Mouse (Mus musculus) forebrain, embryonic 15.5 days (tissue): ENCODE results near the gene Pabpn1. TPM values are rescaled to one million over a fixed set of nuclear protein-coding genes. Genes with fewer than 3 reads are reported as not detected.

Experiments used
- ATAC-seq: fragments of 200-750 bp; cut with Nextera tagmentation; replicated peaks from 2 replicates; pipeline ENCODE4 v1.8.0; 2017; ENCODE audit warnings: mild to moderate bottlenecking, moderate TSS enrichment, moderate library complexity
- H3K27ac ChIP-seq: fragments of 300-500 bp; sonication (generic); replicated peaks from 2 replicates; pipeline ENCODE4 v1.5.1; 2015; ENCODE audit warnings: mild to moderate bottlenecking, inconsistent platforms
- H3K27me3 ChIP-seq: fragments of 300-500 bp; sonication (generic); 2 replicates; pipeline ENCODE4 v1.6.1; 2015; ENCODE audit warnings: inconsistent platforms
- H3K36me3 ChIP-seq: fragments of 300-500 bp; sonication (generic); 2 replicates; pipeline ENCODE4 v1.6.1; 2015; ENCODE audit warnings: mild to moderate bottlenecking, inconsistent platforms
- H3K4me1 ChIP-seq: fragments of 300-500 bp; sonication (generic); 2 replicates; pipeline ENCODE4 v1.6.1; 2015; ENCODE audit warnings: inconsistent platforms
- H3K4me2 ChIP-seq: fragments of 300-500 bp; sonication (generic); replicated peaks from 2 replicates; pipeline ENCODE4 v1.6.1; 2015; ENCODE audit warnings: mild to moderate bottlenecking, inconsistent platforms
- H3K4me3 ChIP-seq: fragments of 300-500 bp; sonication (generic); 2 replicates; pipeline ENCODE4 v1.5.1; 2015; ENCODE audit warnings: mild to moderate bottlenecking, inconsistent platforms
- H3K9ac ChIP-seq: fragments of 300-500 bp; sonication (generic); replicated peaks from 2 replicates; pipeline ENCODE4 v1.6.1; 2015; ENCODE audit warnings: mild to moderate bottlenecking, inconsistent platforms
- H3K9me3 ChIP-seq: fragments of 300-500 bp; sonication (generic); 2 replicates; pipeline ENCODE4 v1.6.1; 2016; ENCODE audit warnings: inconsistent platforms
- WGBS: fragments of 180-500 bp; shearing (Covaris S2); methylation state at CpG from one replicate; pipeline ENCODE4 v1.1.7; 2015; ENCODE audit warnings: mixed read lengths; 5-methylcytosine and 5-hydroxymethylcytosine counted together
- polyA plus RNA-seq: library from polyadenylated mRNA; unstranded; fragments of >200 nt; fragmentation: Nextera tagmentation; extraction: Ambion mirVana; gene quantifications from 2 replicates; pipeline ENCODE4 v1.2.1, GENCODE M21; 2015

Gene Pabpn1
- polyA plus RNA-seq, 1 experiment from 2014 or later, result 163 TPM

DNA sequence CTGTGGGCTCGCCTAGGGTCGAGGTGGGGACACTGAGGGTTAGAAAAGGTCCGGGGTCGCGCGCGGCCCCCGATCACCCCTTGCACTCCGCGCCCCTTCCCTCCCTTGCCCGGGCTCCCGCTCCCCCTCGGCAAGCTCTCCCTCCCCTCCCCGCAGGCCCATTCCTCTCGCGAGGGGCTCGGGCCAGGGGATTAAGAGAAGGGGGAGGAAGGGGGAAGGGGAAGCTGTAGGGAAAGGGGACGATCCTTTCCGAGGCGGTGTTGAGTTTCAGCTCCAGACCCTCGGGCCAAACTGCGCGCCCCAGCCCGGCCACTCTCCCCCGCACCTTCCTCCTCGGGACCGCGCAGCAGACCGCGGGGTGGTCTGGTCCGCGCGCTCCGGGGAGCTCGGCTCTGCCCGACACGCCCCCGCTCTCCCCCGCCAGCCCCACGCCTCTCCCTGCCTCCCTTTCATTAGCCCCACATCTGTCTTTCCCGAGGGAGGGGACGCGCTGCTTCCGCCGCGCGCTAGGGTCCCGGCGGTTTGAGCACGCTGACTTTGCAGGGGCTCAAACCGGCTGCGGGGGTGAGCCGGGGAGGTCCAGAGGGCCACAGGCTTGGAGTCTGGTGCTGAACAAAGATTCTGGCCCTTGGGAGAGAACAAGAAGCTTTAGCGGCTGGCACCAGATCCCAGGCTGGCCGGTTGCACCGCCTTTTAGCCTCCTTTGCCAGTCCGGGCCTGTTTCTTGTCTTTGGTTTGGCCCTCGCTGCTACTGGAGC lies 34.3 kb downstream of the Pabpn1 start:
- H3K4me1 ChIP-seq, result peaks cover 37% of the 10 kb centered on the region
- 0 out of 2 replicates have a peak, but pooled peaks cover 3% of the 10 kb centered on the region for H3K36me3 ChIP-seq
- peak overlapping the region; percentile 51 for H3K4me3 ChIP-seq
- peak overlapping the region; percentile 96 for H3K27ac ChIP-seq
- WGBS, result under 1% methylated on average over 53 of the region's 58 CpGs
- peaks cover 2% of the 10 kb centered on the region; the same call in 1 of the 2 replicates for H3K9me3 ChIP-seq
- peak; percentile 66 for ATAC-seq
- H3K4me2 ChIP-seq, result peak overlapping the region; percentile 90
- H3K27me3 ChIP-seq, result no peaks in the 10 kb centered on the region
- peak overlapping the region; percentile 78 for H3K9ac ChIP-seq

DNA sequence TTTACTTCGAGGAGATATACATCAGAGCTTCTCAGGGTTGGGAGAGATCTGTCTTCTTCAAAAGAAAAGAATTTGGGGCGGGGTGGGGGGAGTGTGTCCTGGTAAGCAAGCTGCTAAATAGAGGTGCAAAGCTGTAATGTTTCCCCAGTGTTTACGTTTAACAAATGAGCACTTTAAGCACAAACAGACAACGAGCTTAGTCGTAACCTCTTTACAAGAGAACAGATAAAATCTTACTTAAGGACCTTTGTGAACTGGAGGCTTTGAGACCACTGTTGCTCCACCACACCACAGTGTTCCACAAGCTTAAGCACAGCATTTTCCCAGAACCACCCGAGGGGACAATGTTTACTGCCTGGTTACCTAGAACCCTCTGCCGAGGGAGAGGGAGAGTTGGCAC lies 35.0 kb downstream of the Pabpn1 start:
- Histone ChIP-seq H3K4me1 (peaks cover 37% of the 10 kb centered on the region), H3K9me3 (no peaks in the 10 kb centered on the region), H3K27me3 (no peaks in the 10 kb centered on the region), H3K9ac (peak overlapping the region; percentile 78), H3K27ac (peak overlapping the region; percentile 96), H3K4me2 (peak overlapping the region; percentile 90), H3K36me3 (no peaks in the 10 kb centered on the region), H3K4me3 (peak overlapping the region; percentile 51)
- WGBS, result 19% methylated on average over 7 of the region's 7 CpGs
- ATAC-seq, result no peak

DNA sequence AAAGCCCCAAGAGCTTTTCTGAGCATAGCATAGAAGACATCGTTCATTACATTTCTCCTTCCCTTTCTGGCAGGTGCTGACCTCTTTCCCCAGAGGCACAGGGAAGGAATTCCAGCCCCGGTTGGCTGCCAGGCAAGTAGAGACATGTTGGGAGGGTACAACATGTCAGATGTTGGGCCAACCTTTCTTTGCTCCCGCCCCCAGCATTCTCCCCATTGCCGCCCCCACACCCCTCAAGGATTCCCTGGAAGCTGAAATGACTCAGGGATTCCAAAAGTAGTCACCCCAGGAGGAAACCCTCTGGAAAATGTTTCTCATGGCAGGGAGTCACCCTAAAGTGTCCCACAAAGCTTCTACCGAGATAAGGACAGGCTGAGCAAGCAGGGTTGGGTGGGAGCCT lies 37.5 kb downstream of the Pabpn1 start:
- H3K36me3 ChIP-seq, result no peaks in the 10 kb centered on the region
- H3K4me2 ChIP-seq, result no peak overlapping the region
- no peak overlapping the region for H3K27ac ChIP-seq
- ATAC-seq, result no peak
- H3K4me1 ChIP-seq, result peaks cover 27% of the 10 kb centered on the region
- 85% methylated on average over 5 of the region's 5 CpGs for WGBS
- no peaks in the 10 kb centered on the region for H3K27me3 ChIP-seq
- H3K4me3 ChIP-seq, result no peak overlapping the region
- no peaks in the 10 kb centered on the region for H3K9me3 ChIP-seq
- H3K9ac ChIP-seq, result no peak overlapping the region

DNA sequence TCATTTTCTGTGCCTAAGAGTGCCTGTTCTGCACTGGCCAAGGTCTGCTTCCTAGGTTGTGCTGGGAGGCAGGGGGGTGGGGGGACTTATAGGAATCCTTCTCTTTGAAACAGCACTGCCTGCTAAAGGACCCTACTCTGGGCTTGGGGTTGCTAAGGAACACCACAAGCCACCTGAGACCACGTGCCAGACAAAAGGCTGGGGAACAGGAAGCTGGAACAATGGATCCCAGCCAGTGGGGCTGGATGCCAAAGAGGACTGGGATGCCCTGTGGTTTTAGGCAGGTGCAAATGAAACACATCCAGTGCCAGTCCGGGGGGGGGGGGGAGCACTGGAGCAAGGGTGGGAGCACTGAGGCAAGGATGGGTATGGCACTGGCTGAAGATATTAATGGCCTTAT lies 38.1 kb downstream of the Pabpn1 start:
- Histone ChIP-seq H3K9me3 (no peaks in the 10 kb centered on the region), H3K9ac (no peak overlapping the region), H3K27ac (no peak overlapping the region), H3K36me3 (no peaks in the 10 kb centered on the region), H3K4me3 (no peak overlapping the region), H3K4me2 (no peak overlapping the region), H3K4me1 (peaks cover 23% of the 10 kb centered on the region), H3K27me3 (no peaks in the 10 kb centered on the region)
- 10% methylated on average over 2 of the region's 2 CpGs for WGBS
- ATAC-seq, result no peak

DNA sequence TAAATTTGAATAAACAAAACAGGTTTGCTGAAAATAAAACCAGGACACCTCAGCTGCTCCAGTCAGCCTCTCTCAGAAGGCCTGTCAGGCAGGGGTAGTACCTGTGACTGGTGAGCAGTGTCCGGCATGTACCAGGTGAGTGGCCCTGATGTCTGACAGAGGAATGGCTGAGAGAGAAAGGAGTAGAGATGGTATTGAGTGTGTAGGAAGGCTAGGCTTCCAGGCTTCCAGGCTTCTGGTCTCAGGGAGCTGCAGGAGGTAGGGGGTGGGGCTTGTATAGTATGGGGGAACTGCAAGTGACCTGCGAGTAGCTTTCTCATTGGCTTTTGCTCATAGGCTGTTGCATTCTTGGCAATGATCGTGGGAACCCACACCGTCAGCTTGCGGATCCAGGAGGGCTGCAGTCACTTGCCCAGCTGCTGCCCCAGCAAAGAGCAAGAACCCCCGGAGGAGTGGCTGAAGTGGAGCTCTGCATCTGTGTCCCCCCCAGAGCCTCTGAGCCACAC lies 40.4 kb downstream of the Pabpn1 start, which contains the start of gene Il25:
Il25 (plus strand) TSS at position 51 of the 506 bp plus-strand sequence.
- H3K27me3 ChIP-seq, result no peaks in the 10 kb centered on the region
- H3K9me3 ChIP-seq, result no peaks in the 10 kb centered on the region
- peaks cover 15% of the 10 kb centered on the region for H3K4me1 ChIP-seq
- ATAC-seq, result no peak
- no peak within 1 kb of the TSS for H3K4me2 ChIP-seq
- H3K9ac ChIP-seq, result no peak within 1 kb of the TSS
- 35% methylated on average over 6 of the region's 6 CpGs for WGBS
- H3K36me3 ChIP-seq, result no peaks in the 10 kb centered on the region
- H3K4me3 ChIP-seq, result no peak within 1 kb of the TSS
- no peak within 1 kb of the TSS for H3K27ac ChIP-seq

DNA sequence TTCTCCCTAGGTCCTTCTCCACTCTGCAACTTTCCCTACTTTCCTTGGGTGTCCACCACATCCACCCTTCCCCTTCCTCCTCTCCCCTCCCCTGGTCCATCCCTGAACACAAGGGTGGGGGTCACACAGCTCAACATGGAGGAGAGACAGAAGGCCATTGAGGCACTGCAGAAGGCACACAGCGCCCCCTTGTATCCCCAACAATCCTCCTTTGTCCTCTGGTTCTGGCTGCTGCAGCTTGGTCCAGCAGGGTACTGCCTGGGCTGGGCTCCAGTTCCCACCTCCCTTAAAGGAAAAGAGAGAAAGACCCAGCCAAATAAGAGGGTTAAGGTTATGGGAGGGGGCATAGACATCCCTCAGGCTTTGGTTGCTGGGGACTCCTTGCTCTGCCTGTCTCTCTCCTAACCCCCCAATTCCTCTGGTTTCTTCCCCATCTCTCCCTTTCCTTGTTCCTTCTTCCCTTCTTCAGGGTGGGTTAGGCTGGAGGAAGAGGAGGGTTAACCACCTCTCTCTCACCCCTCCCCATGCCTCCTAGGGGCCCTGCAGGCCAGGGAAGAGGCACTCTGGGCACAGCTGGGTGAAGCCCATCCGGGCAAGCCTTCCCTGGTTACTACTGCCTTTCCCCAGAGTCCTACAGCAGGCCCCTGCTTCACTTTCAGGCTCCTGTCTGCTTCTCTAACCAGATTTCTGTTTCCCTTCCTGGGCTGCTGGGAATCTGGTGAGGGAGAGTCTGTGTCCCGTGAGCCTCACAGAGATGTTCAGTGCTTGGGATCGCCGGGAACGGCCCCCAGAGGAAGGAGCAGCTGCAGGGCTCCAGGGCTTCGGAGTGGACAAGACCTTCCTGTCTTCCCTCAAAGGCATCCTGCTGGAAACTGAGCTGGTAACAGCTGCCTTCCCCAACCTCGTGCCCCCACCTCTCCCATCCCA lies 43.9 kb downstream of the Pabpn1 start, which contains the start of gene Cmtm5:
Cmtm5 (plus strand) TSS at position 358 of the 927 bp plus-strand sequence.
- Histone ChIP-seq H3K9ac (no peak within 1 kb of the TSS), H3K27ac (peak within 1 kb of the TSS; percentile 34), H3K27me3 (no peaks in the 10 kb centered on the region), H3K36me3 (no peaks in the 10 kb centered on the region), H3K4me2 (no peak within 1 kb of the TSS), H3K4me1 (peaks cover 15% of the 10 kb centered on the region), H3K9me3 (no peaks in the 10 kb centered on the region), H3K4me3 (no peak within 1 kb of the TSS)
- peak; percentile 36; the same call in 1 of the 2 replicates for ATAC-seq
- WGBS, result 42% methylated on average over 8 of the region's 8 CpGs

DNA sequence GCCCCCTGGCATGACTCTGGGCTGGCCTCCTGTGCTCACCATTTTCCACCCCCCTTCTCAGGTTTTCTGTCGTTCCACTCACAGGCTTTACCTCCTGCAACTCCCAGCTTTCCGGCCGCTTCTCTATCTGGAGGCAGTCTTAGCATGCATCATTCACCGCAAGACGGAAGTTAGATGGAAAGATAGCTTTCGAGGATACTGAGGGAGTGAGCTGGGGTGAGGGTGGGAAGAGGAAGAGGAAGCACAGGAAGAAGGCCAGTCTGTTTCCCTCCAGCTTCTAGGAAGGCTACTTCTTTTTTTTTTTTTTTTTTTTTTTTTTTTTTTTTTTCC lies 44.5 kb downstream of the Pabpn1 start:
- H3K4me2 ChIP-seq, result no peak overlapping the region
- 64% methylated on average over 6 of the region's 6 CpGs for WGBS

DNA sequence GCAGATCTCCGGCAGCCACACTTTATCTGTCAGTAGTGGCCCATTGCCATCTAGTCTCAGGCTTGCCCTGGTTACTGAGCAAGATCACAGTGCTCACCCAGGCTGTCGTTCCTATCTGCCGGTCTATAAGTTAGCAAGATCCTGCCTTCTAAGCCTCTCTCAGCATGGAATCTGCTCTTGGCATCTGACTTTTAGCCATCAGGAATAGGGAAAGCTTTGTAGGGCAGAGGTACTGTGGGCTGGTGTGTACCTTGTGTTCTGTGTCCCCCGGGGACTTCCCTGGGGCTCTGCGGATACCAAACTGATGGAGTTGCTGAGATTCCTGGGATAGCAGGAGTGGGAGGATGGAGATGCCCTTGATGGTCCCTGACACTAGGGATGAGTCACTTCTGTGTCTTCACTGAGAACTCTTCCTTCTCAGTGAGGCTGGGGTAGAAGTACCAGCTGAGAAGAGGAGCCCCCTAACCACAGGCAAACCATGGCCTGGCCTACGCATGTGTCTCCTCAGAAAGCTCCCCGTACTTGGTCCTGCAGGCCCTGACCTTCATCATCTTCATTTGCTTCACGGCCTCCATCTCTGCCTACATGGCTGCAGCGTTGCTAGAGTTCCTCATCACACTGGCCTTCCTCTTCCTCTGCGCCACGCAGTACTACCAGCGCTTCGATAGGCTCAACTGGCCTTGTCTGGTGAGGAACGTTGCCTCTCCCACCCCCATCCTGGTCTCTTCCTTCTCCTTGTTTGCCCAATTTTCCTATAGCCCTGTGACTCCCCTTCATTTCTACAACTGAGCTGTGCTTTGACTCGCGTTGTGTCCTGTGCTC lies 45.3 kb downstream of the Pabpn1 start:
- Histone ChIP-seq H3K27ac (no peak overlapping the region), H3K4me1 (peaks cover 15% of the 10 kb centered on the region), H3K4me2 (no peak overlapping the region), H3K27me3 (no peaks in the 10 kb centered on the region), H3K9ac (no peak overlapping the region), H3K9me3 (no peaks in the 10 kb centered on the region), H3K36me3 (no peaks in the 10 kb centered on the region), H3K4me3 (no peak overlapping the region)
- ATAC-seq, result no peak
- WGBS, result 88% methylated on average over 16 of the region's 16 CpGs

More for the DNA sequence above, 44.5 kb downstream of the Pabpn1 start:
- no peaks in the 10 kb centered on the region for H3K9me3 ChIP-seq
- 0 out of 2 replicates have a peak overlapping the region, but pooled peaks have one; percentile 34 for H3K27ac ChIP-seq
- no peak overlapping the region for H3K4me3 ChIP-seq
- H3K4me1 ChIP-seq, result peaks cover 15% of the 10 kb centered on the region
- H3K9ac ChIP-seq, result no peak overlapping the region
- no peak for ATAC-seq
- H3K36me3 ChIP-seq, result no peaks in the 10 kb centered on the region
- no peaks in the 10 kb centered on the region for H3K27me3 ChIP-seq

DNA sequence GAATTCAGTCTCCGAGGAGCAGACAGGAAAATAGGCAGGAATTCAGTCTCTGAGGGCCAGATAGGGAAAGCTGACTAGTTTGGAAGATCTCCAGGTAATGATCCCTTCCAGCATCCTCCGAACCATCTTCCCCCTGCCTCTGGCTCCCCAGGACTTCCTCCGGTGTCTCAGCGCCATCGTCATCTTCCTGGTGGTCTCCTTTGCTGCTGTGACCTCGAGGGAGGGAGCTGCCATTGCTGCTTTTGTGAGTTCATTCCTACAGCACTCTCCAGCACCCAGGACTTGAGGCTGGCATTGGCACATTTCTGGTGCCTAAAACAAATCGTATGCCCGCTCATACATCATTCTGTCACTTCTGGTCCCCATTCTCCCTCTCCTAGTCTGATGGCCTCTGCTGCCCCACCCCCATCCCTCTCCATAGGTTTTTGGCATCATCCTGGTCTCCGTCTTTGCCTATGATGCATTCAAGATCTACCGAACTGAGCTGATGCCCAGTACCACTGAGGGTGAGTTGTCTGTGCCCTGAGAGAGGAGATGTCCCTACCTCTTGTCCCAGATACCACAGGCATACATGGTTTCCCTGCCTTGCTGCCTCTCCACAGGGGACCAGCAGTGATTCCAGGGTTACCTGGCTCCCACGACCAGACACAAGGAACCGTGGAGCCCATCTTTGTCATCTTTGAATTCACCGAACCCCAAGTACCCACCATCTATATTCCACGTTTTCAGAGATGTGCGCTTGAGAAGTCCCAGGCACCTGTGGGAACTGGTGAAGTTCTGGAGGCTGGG lies 46.3 kb downstream of the Pabpn1 start:
- Histone ChIP-seq H3K4me2 (no peak overlapping the region), H3K27me3 (no peaks in the 10 kb centered on the region), H3K9ac (no peak overlapping the region), H3K36me3 (no peaks in the 10 kb centered on the region), H3K9me3 (no peaks in the 10 kb centered on the region), H3K4me3 (no peak overlapping the region), H3K27ac (no peak overlapping the region), H3K4me1 (peaks cover 12% of the 10 kb centered on the region)
- ATAC-seq, result no peak
- WGBS, result 82% methylated on average over 15 of the region's 15 CpGs

DNA sequence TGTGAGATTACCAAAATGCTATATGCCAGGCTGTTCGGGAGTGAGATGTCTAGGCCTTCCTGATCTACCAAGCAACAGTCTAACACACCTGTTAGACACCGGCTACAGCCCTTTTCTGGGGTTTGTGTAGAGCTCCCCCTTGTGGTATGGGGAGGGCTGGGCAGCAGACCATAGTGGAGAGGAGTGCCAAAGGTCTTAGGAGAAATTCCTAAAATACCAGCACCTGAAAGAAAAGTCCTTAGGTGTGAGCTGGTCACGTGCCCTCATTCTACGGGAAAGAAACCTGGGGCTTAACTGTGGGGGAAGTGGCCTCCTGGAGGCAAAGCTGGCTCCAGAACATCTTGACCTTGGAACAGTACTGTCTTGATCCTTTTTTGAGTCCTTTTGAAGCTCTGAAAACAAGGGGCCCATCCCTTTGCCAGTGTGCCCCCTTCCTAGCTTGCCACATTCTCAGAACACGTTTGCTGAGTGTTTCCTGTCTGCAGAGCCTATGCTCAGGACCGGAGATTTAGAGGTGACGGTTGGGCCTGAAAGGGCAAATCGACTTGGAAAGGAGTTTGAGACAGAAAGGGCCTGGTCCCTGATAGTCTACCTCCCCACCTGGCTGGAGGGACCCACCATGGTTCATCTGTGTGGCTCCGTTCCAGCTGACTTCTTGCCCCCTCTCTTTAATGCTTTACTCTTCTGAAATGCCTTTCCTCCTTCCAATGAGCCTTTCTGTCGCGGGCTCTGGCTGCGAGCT lies 47.3 kb downstream of the Pabpn1 start:
- no peak for ATAC-seq
- Histone ChIP-seq H3K9ac (no peak overlapping the region), H3K9me3 (no peaks in the 10 kb centered on the region), H3K4me3 (no peak overlapping the region), H3K36me3 (no peaks in the 10 kb centered on the region), H3K4me2 (no peak overlapping the region), H3K27me3 (no peaks in the 10 kb centered on the region), H3K4me1 (peaks cover 12% of the 10 kb centered on the region), H3K27ac (no peak overlapping the region)
- 51% methylated on average over 12 of the region's 12 CpGs for WGBS
